Mouse (Mus musculus) lung, postnatal 0 days (tissue): ENCODE results near the gene Fkbp2. TPM values are rescaled to one million over a fixed set of nuclear protein-coding genes. Genes with fewer than 3 reads are reported as not detected.

Experiments used
- ATAC-seq: fragments of 200-750 bp; cut with Nextera tagmentation; 2 replicates; pipeline ENCODE4 v1.8.0; 2017; ENCODE audit warnings: moderate library complexity
- DNase-seq: peaks from one replicate; pipeline ENCODE4 v3.0.0-alpha.2; 2016; ENCODE audit warnings: low spot score
- H3K27ac ChIP-seq: fragments of 300-500 bp; sonication (generic); 2 replicates; pipeline ENCODE4 v1.5.1; 2014; ENCODE audit warnings: antibody characterized with exemption, mild to moderate bottlenecking, low read length, mixed read lengths
- H3K27me3 ChIP-seq: fragments of 300-500 bp; sonication (generic); replicated peaks from 2 replicates; pipeline ENCODE4 v1.6.1; 2014; ENCODE audit warnings: low read length, mixed read lengths; ENCODE audit not compliant: insufficient read depth
- H3K36me3 ChIP-seq: fragments of 300-500 bp; sonication (generic); 2 replicates; pipeline ENCODE4 v1.6.1; 2014; ENCODE audit warnings: low read length, mixed read lengths; ENCODE audit not compliant: insufficient read depth
- H3K4me1 ChIP-seq: fragments of 300-500 bp; sonication (generic); 2 replicates; pipeline ENCODE4 v1.6.1; 2014; ENCODE audit warnings: antibody characterized with exemption, low read depth, low read length, mixed read lengths; ENCODE audit not compliant: insufficient read depth
- H3K4me2 ChIP-seq: fragments of 300-500 bp; sonication (generic); replicated peaks from 2 replicates; pipeline ENCODE4 v1.6.1; 2014; ENCODE audit warnings: low read depth, mild to moderate bottlenecking, low read length, moderate library complexity, mixed read lengths
- H3K4me3 ChIP-seq: fragments of 300-500 bp; sonication (generic); 2 replicates; pipeline ENCODE4 v1.5.1; 2014; ENCODE audit warnings: low read depth, low read length
- H3K9ac ChIP-seq: fragments of 300-500 bp; sonication (generic); replicated peaks from 2 replicates; pipeline ENCODE4 v1.6.1; 2014; ENCODE audit warnings: low read depth, mild to moderate bottlenecking
- H3K9me3 ChIP-seq: fragments of 300-500 bp; sonication (generic); 2 replicates; pipeline ENCODE4 v1.6.1; 2016; ENCODE audit warnings: low read length, mixed read lengths
- CTCF ChIP-seq: IDR thresholded peaks from 2 replicates; pipeline ENCODE4 v1.5.1; 2016; ENCODE audit warnings: antibody characterized with exemption, mild to moderate bottlenecking
- EP300 ChIP-seq: IDR thresholded peaks from 2 replicates; pipeline ENCODE4 v1.6.1; 2016; ENCODE audit warnings: antibody characterized with exemption, mild to moderate bottlenecking, control low read depth
- WGBS: fragments of 180-500 bp; shearing (Covaris S2); extraction: QIAGEN DNeasy Blood & Tissue Kit; methylation state at CpG from one replicate; pipeline ENCODE4 v1.1.7; 2014; 5-methylcytosine and 5-hydroxymethylcytosine counted together
- polyA plus RNA-seq: library from polyadenylated mRNA; unstranded; fragments of >200 nt; fragmentation: Nextera tagmentation; extraction: Ambion mirVana; gene quantifications from 2 replicates; pipeline ENCODE4 v1.2.1, GENCODE M21; 2015

The Fkbp2 gene
- polyA plus RNA-seq, 1 experiment from 2014 or later, result 107 TPM

DNA sequence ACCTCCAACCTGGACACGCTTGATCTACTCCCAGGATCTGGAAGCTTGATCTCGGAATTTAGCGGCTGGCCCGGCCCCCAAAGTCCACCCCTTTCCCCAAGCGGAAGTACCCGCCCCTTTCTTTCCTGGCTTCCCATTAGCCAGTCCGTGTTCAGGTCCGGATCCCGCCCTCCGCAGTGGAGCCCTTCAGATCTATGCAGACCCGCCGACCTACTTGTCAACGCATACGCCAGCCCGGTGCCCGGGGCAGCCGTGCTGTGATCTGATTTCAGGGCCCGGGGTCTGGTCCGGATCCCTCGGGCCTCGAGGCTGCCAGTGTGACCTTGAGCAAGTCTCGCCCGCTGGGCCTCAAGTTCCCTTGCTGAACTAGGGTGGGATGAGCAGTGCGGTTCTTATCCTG is 15.7 kb upstream of the Fkbp2 start, which contains the start of the genes Nudt22 and Trpt1:
Gene Nudt22 (minus strand): TSS at position 112 of the 400 bp plus-strand sequence.
Gene Trpt1 (plus strand): TSS at position 126 of the 400 bp plus-strand sequence.
- Histone ChIP-seq H3K27me3 (no peaks in the 10 kb centered on the region), H3K27ac (peak within 1 kb of the TSS; percentile 62), H3K4me1 (peaks cover 21% of the 10 kb centered on the region; the same call in 1 of the 2 replicates), H3K4me2 (peak within 1 kb of the TSS; percentile 72), H3K4me3 (peak within 1 kb of the TSS; percentile 48), H3K9me3 (no peaks in the 10 kb centered on the region), H3K36me3 (no peaks in the 10 kb centered on the region), H3K9ac (peak within 1 kb of the TSS; percentile 48)
- WGBS, result 0% methylated on average over 22 of the region's 24 CpGs
- ATAC-seq, result peak; percentile 83
- TF ChIP-seq CTCF (no peak), EP300 (no peak; the same call in 1 of the 2 replicates)
- peak; percentile 96 for DNase-seq

DNA sequence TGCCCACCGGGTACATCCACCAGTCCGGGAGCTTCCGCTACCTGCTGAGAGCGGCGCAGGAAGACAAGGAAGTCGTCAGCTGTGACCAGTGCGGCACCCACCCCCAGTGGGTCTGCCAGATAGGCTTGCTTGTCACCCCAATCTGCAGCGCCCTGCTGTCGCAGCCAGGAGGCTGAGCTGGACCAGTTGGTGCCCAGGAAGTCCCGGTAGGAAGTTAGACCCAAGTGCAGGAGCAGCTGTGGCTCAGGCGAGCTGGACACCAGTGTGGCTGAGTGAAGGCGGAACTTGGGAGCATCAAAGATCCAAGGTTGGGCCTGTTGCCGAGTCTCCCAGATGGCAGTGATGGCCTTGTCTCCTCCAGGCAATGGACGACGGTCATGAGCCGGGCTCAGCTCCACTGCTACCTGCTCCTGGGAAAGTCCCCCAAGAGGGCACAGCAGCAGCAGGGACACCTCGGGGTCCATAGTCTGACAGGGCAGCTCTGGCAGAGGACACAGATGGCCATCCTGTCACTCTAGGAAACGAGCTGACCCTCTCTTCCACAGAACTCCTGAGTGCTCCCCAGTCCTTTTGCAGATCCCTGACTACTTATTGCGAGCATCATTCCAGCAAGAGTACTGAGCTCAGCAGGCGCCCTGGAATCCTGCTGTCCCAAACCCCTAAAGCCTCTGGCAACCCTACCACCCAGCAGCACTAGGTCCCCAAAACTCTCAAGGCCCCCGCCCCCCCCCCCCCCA is 15.1 kb upstream of the Fkbp2 start:
- Histone ChIP-seq H3K4me2 (peak overlapping the region; percentile 72), H3K4me1 (peaks cover 21% of the 10 kb centered on the region; the same call in 1 of the 2 replicates), H3K9me3 (no peaks in the 10 kb centered on the region), H3K27ac (0 out of 2 replicates have a peak overlapping the region, but pooled peaks have one; percentile 47), H3K9ac (peak overlapping the region; percentile 48), H3K4me3 (peak overlapping the region; percentile 48), H3K36me3 (no peaks in the 10 kb centered on the region), H3K27me3 (no peaks in the 10 kb centered on the region)
- TF ChIP-seq EP300 (no peak), CTCF (no peak; the same call in 1 of the 2 replicates)
- DNase-seq (no peak), ATAC-seq (no peak)
- WGBS, result 45% methylated on average over 20 of the region's 21 CpGs

- no peak for TF ChIP-seq CTCF
- TF ChIP-seq EP300, result no peak
- Histone ChIP-seq H3K27ac (no peak overlapping the region), H3K4me1 (peaks cover 21% of the 10 kb centered on the region; the same call in 1 of the 2 replicates), H3K36me3 (no peaks in the 10 kb centered on the region), H3K4me3 (no peak overlapping the region), H3K9me3 (no peaks in the 10 kb centered on the region), H3K4me2 (no peak overlapping the region), H3K9ac (no peak overlapping the region), H3K27me3 (no peaks in the 10 kb centered on the region)
- ATAC-seq (no peak), DNase-seq (no peak)
- WGBS, result 80% methylated on average over 8 of the region's 8 CpGs
Measured at GRCm38 (mm10) chr19:6994489-6994888, 14.2 kb upstream of the Fkbp2 start.

DNA sequence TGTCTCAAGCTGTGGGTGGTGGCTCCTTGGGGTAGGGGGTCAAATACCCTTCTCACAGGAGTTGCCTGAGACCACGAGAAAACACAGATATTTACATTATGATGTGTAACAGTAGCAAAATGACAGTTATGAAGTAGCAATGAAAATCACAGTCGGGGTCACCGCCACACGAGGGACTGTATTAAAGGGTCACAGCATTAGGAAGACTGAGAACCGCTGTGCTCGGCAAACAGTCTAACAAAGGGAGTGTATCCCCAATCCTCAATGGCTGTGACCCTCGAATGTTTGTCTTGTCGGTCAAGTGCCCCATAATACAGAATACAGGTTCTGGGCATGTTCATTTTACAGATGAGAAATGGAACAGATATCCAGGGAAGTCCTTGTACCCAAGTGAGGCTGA is 13.7 kb upstream of the Fkbp2 start:
- Histone ChIP-seq H3K9me3 (no peaks in the 10 kb centered on the region), H3K36me3 (no peaks in the 10 kb centered on the region), H3K9ac (no peak overlapping the region), H3K27ac (no peak overlapping the region), H3K4me3 (no peak overlapping the region), H3K4me1 (peaks cover 21% of the 10 kb centered on the region; the same call in 1 of the 2 replicates), H3K27me3 (no peaks in the 10 kb centered on the region), H3K4me2 (no peak overlapping the region)
- no peak for TF ChIP-seq EP300
- TF ChIP-seq CTCF, result no peak
- ATAC-seq (no peak), DNase-seq (no peak)
- WGBS, result 71% methylated on average over 8 of the region's 8 CpGs

GRCm38 (mm10) chr19:6993011-6993770 is 12.9 kb upstream of the Fkbp2 start:
- Histone ChIP-seq H3K9ac (0 out of 2 replicates have a peak overlapping the region, but pooled peaks have one; percentile 9), H3K27ac (peak overlapping the region; percentile 40; the same call in 1 of the 2 replicates), H3K4me2 (peak overlapping the region; percentile 93), H3K9me3 (no peaks in the 10 kb centered on the region), H3K4me3 (peak overlapping the region; percentile 48), H3K36me3 (no peaks in the 10 kb centered on the region), H3K27me3 (no peaks in the 10 kb centered on the region), H3K4me1 (peaks cover 21% of the 10 kb centered on the region; the same call in 1 of the 2 replicates)
- TF ChIP-seq EP300, result no peak
- TF ChIP-seq CTCF, result no peak; the same call in 1 of the 2 replicates
- WGBS, result 62% methylated on average over 14 of the region's 14 CpGs
- DNase-seq (no peak), ATAC-seq (no peak)
